Mouse (Mus musculus): ENCODE measurements around the gene Lima1.

Lima1 gene

GRCm38 (mm10) chr15:99872543-99872942 lies 2.7 kb downstream of the Lima1 start:
- intact Hi-C loops (cut with DNase I), result no loop called here

- intact Hi-C loops (cut with DNase I), result no loop called here
Measured at GRCm38 (mm10) chr15:99867654-99868053, 7.6 kb downstream of the Lima1 start.

- intact Hi-C loops (cut with DNase I), result no loop called here
Measured at GRCm38 (mm10) chr15:99866450-99867221, 8.6 kb downstream of the Lima1 start.

GRCm38 (mm10) chr15:99865942-99866341 lies 9.3 kb downstream of the Lima1 start:
- intact Hi-C loops (cut with DNase I), result no loop called here

- intact Hi-C loops (cut with DNase I), result no loop called here
Measured at GRCm38 (mm10) chr15:99865494-99865941, 9.7 kb downstream of the Lima1 start.

- intact Hi-C loops (cut with DNase I), result no loop called here
Measured at GRCm38 (mm10) chr15:99865046-99865445, 10.2 kb downstream of the Lima1 start.

- intact Hi-C loops (cut with DNase I), result no loop called here
Measured at GRCm38 (mm10) chr15:99863786-99864185, 11.5 kb downstream of the Lima1 start.

- intact Hi-C loops (cut with DNase I), result no loop called here
Measured at GRCm38 (mm10) chr15:99863358-99863757, 11.9 kb downstream of the Lima1 start.

- intact Hi-C loops (cut with DNase I), result no loop called here
Measured at GRCm38 (mm10) chr15:99862473-99862872, 12.8 kb downstream of the Lima1 start.

- intact Hi-C loops (cut with DNase I), result no loop called here
Measured at GRCm38 (mm10) chr15:99861955-99862354, 13.3 kb downstream of the Lima1 start.

- intact Hi-C loops (cut with DNase I), result no loop called here
Measured at GRCm38 (mm10) chr15:99861536-99861935, 13.7 kb downstream of the Lima1 start.

GRCm38 (mm10) chr15:99859644-99860392 lies 15.4 kb downstream of the Lima1 start:
- intact Hi-C loops (cut with DNase I), result no loop called here

- intact Hi-C loops (cut with DNase I), result no loop called here
Measured at GRCm38 (mm10) chr15:99857479-99857878, 17.8 kb downstream of the Lima1 start.

- intact Hi-C loops (cut with DNase I), result no loop called here
Measured at GRCm38 (mm10) chr15:99855119-99855518, 20.1 kb downstream of the Lima1 start.

- intact Hi-C loops (cut with DNase I), result no loop called here
Measured at GRCm38 (mm10) chr15:99852606-99853237, 22.5 kb downstream of the Lima1 start.

GRCm38 (mm10) chr15:99850265-99850664 lies 25.0 kb downstream of the Lima1 start:
- intact Hi-C loops (cut with DNase I), result no loop called here

- intact Hi-C loops (cut with DNase I), result no loop called here
Measured at GRCm38 (mm10) chr15:99847937-99848336, 27.3 kb downstream of the Lima1 start.

GRCm38 (mm10) chr15:99847207-99847881 lies 27.9 kb downstream of the Lima1 start:
- intact Hi-C loops (cut with DNase I), result no loop called here

GRCm38 (mm10) chr15:99846633-99847032 lies 28.6 kb downstream of the Lima1 start:
- intact Hi-C loops (cut with DNase I), result no loop called here

- intact Hi-C loops (cut with DNase I), result no loop called here
Measured at GRCm38 (mm10) chr15:99843856-99844255, 31.4 kb downstream of the Lima1 start.

- intact Hi-C loops (cut with DNase I), result loop anchor here (2.0 kb wide), 1 partner anchor 63 kb away; no protein-coding TSS in a partner anchor
Measured at GRCm38 (mm10) chr15:99839910-99840309, 35.3 kb downstream of the Lima1 start.
